Mouse (Mus musculus) v-Abl transformed pro-B cells (cell line): ENCODE measurements around the gene Elf5.

Source experiments
- in situ Hi-C, 2 experiments: fragments of 400-800 bp; cut with MboI; formaldehyde crosslinking; loops; one replicate each; pipeline ENCODE4 v1.15.1; 2025; ENCODE audit not compliant: unreplicated experiment in 2 of 2

Elf5 gene

GRCm38 (mm10) chr2:103411348-103411747, at the start of gene Elf5:
Elf5 (plus strand) TSS chr2:103411688.
- in situ Hi-C loops, result no loop called here

- in situ Hi-C loops, result no loop called here
These were observed 38.9 kb upstream of the Elf5 start for GRCm38 (mm10) chr2:103372541-103372940.

DNA sequence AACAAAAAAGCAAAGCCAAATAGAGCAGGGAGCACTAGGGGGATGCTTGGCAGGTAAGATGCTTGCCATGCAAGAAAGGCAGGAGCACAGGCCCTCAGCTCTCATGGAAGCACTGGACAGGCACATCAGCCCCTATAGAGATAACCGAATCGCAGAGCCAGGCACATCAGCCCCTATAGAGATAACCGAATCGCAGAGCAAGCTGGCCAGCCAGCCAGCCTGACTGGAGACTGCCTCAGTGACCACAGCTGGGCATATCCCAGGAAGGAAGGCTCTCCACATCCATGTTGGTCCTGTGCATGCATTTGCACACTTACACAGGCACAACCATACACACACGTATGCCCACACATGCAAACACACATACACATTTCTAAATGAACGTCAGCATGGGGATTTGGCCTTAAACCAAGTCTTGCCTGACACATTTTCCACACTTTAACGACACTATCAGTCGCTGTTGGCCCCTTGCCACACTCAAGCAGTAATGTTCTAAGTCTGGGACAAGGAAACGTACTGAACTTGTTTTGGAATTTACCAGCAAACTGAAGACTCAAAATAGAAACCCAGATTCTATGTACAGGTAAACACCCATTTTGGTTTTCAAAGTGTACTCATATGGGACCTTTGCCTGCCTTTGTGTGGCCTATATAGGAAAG, 31.9 kb upstream of the Elf5 start:
- in situ Hi-C loops, result no loop called here

GRCm38 (mm10) chr2:103382174-103382573, 29.3 kb upstream of the Elf5 start:
- in situ Hi-C loops, result no loop called here

GRCm38 (mm10) chr2:103387881-103388280, 23.6 kb upstream of the Elf5 start:
- in situ Hi-C loops, result no loop called here

DNA sequence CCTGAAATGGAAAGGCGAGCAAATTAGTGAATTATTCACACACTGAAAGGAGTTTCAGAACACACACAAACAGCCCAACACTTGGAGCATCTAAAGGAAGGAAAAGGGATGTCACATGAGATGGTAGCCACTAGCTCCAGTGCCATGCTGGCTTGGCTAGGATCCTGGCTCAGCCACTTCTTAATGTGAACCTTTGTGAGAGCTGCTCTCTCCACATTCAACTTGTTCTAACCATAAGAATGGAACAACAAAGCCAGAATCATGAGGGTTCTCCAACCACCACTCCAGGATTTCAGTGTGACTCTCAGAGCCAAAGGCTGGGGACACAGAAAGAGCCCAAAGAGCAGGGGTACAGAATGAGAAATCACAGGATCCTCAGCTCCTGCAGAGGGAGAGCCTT, 23.2 kb upstream of the Elf5 start:
- in situ Hi-C loops, result no loop called here

DNA sequence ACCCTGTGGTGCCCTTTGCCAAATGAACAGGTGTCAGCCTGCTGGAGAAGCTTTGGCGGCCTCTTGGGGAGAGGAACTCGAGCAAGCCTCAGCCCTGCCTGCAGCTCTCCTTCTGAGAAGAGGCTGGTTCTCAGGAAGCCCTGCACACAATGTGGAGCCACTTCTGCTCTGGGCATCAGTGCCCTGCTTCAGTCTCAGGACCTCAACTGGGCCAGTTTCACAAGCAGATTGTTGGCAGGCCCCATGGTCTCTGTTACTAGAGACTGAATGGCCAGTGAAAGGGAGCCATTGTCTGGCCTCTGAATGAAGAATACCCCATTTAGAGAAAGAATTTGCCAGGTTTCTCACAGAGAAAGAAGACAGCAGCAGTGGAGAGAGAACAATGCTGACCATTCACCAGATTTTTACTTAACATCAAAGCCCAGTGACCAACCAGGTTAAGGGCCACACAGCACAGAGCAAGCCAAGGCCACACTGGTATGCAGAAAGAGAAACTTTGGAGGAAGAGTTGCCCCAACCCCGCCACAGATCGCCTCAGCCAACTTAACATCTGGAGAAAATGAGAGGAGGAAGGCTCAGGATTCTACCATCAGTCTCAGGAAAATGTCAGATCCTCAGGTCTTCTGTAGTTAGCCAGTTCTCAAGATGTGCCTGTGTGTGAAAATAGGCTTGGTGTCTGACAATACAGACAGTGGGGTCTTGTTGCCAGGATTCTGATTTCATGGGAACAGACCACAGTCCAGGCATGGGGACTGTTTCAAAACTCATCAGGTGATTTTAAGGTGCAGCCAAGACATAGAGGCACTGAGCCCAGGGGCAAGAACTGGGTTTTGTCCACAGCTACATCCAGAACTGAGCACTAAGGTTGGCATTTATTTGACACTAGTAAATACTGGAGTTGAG, 21.2 kb upstream of the Elf5 start:
- in situ Hi-C loops, result no loop called here

DNA sequence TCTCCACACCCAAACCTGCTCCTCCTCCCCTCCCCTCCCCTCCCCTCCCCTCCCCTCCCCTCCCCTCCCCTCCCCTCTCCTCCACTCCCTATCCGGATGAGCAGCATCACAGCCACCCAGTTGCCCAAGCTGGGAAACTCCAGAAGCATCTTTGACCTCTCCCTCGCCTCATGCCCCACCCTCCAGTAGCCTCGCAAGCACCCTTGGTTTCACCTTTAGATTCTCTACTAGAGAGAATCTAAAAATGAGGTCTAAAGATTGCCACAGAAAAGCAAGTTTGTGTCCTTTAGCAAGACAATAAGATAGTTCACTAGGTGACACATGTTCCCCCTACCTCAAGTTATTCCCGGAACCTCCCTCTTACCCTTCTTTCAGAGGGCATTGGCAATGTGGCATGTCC, 19.9 kb upstream of the Elf5 start:
- in situ Hi-C loops, result no loop called here

DNA sequence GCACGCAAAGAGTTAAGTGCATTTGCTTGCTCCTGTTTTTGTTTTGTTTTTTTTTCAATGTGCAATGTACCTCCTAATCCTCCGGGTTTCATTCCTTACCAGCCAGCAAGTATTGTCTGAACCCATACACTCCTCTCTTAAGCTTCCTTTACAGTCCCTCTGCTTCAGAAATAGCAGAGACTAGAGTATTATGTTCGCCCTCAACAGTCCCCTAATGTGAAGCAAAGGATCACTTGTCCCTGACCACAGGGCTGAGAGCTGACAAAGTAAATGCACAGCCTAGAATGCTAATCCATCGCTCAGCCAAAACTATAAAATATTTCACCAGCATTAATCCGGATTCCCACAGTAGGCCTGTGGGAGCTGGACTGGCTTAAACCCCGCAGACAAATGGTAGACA, 13.4 kb upstream of the Elf5 start:
- in situ Hi-C loops, result no loop called here

DNA sequence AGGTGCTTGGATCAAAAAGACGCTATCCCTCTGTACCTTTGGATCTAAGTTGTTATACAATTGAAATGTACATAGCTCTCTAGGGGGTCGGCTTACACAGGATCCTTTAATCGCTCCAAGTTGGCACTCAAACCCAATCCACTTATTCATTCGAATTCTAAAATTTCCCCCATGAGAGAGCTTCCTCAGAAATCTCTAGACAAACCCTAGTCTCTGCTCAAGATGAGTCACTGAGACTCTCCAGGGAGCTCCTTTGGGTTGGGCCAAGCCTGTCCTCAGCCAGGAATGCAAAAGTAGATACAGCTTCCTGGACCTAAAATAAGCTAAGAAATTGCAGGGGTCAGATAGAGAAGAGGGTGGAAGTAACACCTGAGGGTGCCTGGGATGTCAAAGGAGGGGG, 10.8 kb upstream of the Elf5 start:
- in situ Hi-C loops, result no loop called here

DNA sequence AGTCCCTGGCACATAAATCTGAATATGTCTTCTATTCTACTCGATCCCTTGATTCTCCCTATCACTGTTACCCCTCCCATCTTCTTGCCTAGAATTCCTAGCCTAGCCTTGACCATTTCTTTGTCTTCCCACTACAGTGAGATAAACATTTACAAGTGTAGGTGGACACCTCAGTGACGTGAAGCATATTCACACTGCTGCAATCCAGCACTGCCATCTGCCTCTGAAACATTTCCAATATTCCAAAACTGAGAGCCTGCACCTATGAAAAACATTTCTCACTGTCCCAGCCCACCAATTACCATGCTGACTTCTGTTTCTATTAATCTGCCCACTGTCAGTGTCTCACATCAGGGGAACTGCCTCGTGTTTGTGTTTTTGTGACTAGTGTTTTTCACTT, 5.2 kb upstream of the Elf5 start:
- in situ Hi-C loops, result no loop called here

DNA sequence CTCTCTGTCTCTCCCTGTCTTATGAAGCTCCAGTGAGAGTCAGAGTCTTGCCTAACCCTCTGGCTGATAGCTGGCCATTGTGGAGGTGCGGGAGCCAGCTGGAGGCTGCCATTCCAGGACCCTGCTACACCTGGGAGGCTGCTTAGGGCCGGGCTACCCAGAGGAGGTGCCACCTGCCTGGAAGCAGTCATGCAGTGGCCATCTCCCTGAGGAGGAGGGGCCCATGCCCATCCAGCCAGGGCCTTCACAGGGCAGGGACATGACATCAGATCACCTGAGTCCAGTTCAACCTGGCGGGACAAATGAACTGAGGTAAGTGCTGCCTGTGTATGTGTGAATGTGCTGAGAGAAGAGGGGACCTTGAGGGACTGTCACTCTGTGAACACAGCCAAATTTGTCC, 328 bp downstream of the Elf5 start:
- in situ Hi-C loops, result no loop called here

- in situ Hi-C loops, result no loop called here
These were observed 1.9 kb downstream of the Elf5 start for GRCm38 (mm10) chr2:103413381-103413780.

DNA sequence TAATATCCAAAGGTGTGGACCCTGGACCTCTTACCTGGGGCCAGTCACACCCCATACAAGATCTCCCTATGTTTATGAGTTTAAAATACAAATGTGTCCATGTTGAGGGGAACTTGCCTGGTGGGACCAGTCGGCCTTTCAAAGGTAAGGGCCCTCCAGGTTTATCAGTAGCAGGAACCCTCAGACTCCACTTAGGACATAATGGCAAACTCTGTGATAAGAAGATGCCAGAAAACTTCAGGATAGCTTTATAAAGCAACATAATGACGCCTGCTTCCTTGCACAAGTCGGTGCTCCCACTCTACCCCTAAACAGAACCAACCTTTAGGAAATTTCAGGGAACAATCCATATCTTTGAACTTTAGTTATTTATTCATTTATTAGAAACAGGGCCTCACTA, 4.3 kb downstream of the Elf5 start:
- in situ Hi-C loops, result no loop called here

GRCm38 (mm10) chr2:103420650-103421507, 9.4 kb downstream of the Elf5 start:
- in situ Hi-C loops, result loop anchor here (5.0 to 10.0 kb wide), 2 partner anchors 334 to 336 kb away; no protein-coding TSS in a partner anchor

DNA sequence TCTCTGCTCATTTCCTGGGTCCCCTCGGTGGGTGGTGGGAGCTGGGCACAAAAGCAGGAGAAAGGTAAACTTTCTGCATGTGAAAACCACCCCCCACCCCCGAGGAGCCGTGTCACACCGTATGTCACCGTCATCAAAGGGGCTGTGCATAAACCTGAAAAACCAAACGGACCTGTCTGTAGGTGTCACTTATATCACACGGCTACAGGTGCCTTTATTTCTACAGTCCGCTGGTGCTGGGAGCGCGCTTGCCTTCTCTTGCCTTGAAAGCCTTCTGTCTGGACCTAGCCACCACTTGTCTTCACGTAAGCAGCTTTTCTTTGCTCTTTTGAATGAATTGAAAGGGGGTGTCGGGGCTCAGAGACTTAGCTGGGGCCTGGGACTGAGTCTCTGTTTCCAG, 12.4 kb downstream of the Elf5 start:
- in situ Hi-C loops, result loop anchor here (5.0 to 10.0 kb wide), 2 partner anchors 337 to 339 kb away; no protein-coding TSS in a partner anchor

DNA sequence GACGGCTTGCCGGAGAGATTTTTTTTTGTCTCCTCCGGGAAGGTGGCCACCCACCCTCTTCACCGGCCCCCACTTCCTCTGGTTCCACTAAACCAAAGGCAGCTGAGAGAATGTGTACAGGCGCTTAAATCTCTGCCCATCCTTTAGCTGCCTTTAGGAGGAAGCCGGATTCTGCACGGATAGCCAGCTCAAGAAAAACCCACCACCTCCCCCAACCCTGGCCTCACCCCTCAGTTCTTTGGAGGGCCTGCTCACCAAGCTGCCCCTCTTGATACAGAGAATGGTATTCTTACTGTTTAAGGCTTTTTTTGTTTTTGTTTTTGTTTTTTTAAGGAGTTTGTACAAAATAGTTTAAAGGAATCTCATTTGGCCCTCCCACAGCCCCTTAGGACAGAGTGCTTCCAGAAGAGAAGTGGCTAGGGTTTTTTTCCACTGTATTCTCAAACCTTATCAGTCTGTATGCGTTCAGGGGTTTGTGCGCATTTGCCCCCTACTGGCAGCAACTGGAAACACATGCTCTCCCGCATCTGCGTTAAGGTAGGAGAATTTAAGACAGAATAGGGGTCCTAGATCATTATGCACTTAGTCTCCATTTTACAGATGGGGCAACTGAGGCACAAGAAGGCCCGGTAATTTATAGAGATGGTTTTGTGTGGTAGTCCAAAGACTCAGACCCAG, 13.0 kb downstream of the Elf5 start:
- in situ Hi-C loops, result loop anchor here (5.0 to 10.0 kb wide), 2 partner anchors 337 to 340 kb away; no protein-coding TSS in a partner anchor

- in situ Hi-C loops, result loop anchor here in 1 of 2 experiments (10.0 kb wide), 1 partner anchor 341 kb away; no protein-coding TSS in a partner anchor
These were observed 14.1 kb downstream of the Elf5 start for GRCm38 (mm10) chr2:103425456-103426063.

DNA sequence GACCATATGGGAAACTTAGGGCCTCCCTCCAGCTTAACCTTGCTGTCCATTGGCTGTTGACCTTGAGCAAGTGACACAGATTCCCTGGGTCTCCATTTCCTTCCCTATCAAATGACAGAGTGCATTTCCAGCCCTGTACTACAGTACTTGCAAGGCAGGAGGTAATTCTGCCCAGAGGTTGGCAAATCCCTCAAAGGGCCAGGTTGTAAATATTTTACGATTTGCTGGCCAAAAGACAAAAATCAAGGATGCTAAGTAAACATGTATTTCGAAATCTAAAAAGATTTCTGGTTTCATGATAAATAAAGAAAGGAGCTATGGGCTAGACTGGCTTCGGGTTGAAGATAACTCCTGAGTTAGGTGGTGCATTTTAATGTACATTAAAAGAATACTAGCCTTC, 16.9 kb downstream of the Elf5 start:
- in situ Hi-C loops, result loop anchor here in 1 of 2 experiments (10.0 kb wide), 1 partner anchor 344 kb away; no protein-coding TSS in a partner anchor

GRCm38 (mm10) chr2:103430712-103431111, 19.2 kb downstream of the Elf5 start:
- in situ Hi-C loops, result no loop called here
